Mouse (Mus musculus): ENCODE measurements around the gene Megf6. TPM values are rescaled to one million over a fixed set of nuclear protein-coding genes. Genes with fewer than 3 reads are reported as not detected.
A peak's percentile ranks its signal among the peaks of the same experiment; 100 is the strongest.

Megf6 gene
- polyA plus RNA-seq, 1 experiment from 2014 or later = 10.8 TPM

GRCm38 (mm10) chr4:154160538-154161390 is 9.8 kb upstream of the Megf6 start, which contains the start of gene Tprgl:
TSS of gene Tprgl (minus strand) at chr4:154160666.
- Histone ChIP-seq H3K9ac (ENCODE audit: low read length) (peak within 1 kb of the TSS; percentile 82), H3K4me1 (replicated peaks; ENCODE audit: control insufficient read depth, insufficient read depth) (no peaks in the 10 kb centered on the region; the same call in 1 of the 2 replicates), H3K27ac (replicated peaks) (peak within 1 kb of the TSS; percentile 92), H3K36me3 (ENCODE audit: control insufficient read depth, insufficient read depth, low read length) (peaks cover 5% of the 10 kb centered on the region), H3K4me3 (ENCODE audit: low read depth, low read length) (peak within 1 kb of the TSS; percentile 89), H3K9me3 (ENCODE audit: control insufficient read depth, low read length) (no peaks in the 10 kb centered on the region), H3K4me2 (replicated peaks; ENCODE audit: low read depth) (peak within 1 kb of the TSS; percentile 89), H3K27me3 (ENCODE audit: control insufficient read depth, insufficient read depth, low read length) (no peaks in the 10 kb centered on the region)
- DNase-seq (ENCODE audit: low spot score) = peak; percentile 97
- peak; percentile 96 for ATAC-seq (ENCODE audit: low FRiP score, low TSS enrichment)
- WGBS = under 1% methylated on average over 55 of the region's 75 CpGs
- TF ChIP-seq EP300 (optimal IDR thresholded peaks at IDR 0.05) (no peak), CTCF (IDR thresholded peaks at IDR 0.05; ENCODE audit: low read depth) (0 out of 2 replicates have a peak, but pooled peaks have one; percentile 1)

DNA sequence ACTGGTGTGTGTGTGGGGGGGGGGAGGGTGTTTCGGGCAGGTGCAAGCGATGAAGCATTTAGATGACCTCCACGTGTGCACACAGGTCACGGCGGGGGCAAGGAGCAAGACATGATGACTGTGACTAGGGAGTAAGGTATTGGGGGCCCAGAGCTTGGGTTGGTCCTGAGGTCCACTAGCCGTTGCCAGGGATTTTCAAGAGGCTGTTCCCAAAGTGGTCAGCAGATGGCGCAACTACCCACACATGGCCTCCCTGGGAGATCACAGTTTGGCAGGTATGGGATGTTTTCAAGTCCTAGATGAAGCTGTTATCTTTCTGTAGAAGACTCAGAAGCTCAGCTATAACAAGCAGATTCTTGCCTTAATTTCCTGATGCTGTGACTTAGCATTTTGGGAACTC is 7.2 kb upstream of the Megf6 start:
- TF ChIP-seq EP300 (optimal IDR thresholded peaks at IDR 0.05) = no peak
- TF ChIP-seq CTCF (IDR thresholded peaks at IDR 0.05; ENCODE audit: low read depth) = peak; percentile 92
- Histone ChIP-seq H3K27me3 (ENCODE audit: control insufficient read depth, insufficient read depth, low read length) (no peaks in the 10 kb centered on the region), H3K27ac (replicated peaks) (no peak overlapping the region), H3K4me2 (replicated peaks; ENCODE audit: low read depth) (no peak overlapping the region), H3K9me3 (ENCODE audit: control insufficient read depth, low read length) (no peaks in the 10 kb centered on the region), H3K4me1 (replicated peaks; ENCODE audit: control insufficient read depth, insufficient read depth) (no peaks in the 10 kb centered on the region; the same call in 1 of the 2 replicates), H3K36me3 (ENCODE audit: control insufficient read depth, insufficient read depth, low read length) (peaks cover under 1% of the 10 kb centered on the region; the same call in 1 of the 2 replicates), H3K4me3 (ENCODE audit: low read depth, low read length) (no peak overlapping the region), H3K9ac (ENCODE audit: low read length) (no peak overlapping the region)
- DNase-seq (ENCODE audit: low spot score) = peak; percentile 79
- WGBS = 12% methylated on average over 7 of the region's 7 CpGs
- no peak for ATAC-seq (ENCODE audit: low FRiP score, low TSS enrichment)

GRCm38 (mm10) chr4:154167053-154167452 is 3.5 kb upstream of the Megf6 start:
- H3K27ac ChIP-seq (replicated peaks) = no peak overlapping the region
- ATAC-seq (ENCODE audit: low FRiP score, low TSS enrichment) = no peak
- H3K4me3 ChIP-seq (ENCODE audit: low read depth, low read length) = no peak overlapping the region
- no peak overlapping the region for H3K9ac ChIP-seq (ENCODE audit: low read length)
- no peaks in the 10 kb centered on the region for H3K36me3 ChIP-seq (ENCODE audit: control insufficient read depth, insufficient read depth, low read length)
- H3K9me3 ChIP-seq (ENCODE audit: control insufficient read depth, low read length) = no peaks in the 10 kb centered on the region
- H3K4me1 ChIP-seq (replicated peaks; ENCODE audit: control insufficient read depth, insufficient read depth) = peaks cover 4% of the 10 kb centered on the region; the same call in 1 of the 2 replicates
- 25% methylated on average over 5 of the region's 5 CpGs for WGBS
- peak; percentile 72 for DNase-seq (ENCODE audit: low spot score)
- TF ChIP-seq CTCF (IDR thresholded peaks at IDR 0.05; ENCODE audit: low read depth) = peak; percentile 82
- TF ChIP-seq EP300 (optimal IDR thresholded peaks at IDR 0.05) = no peak
- peaks cover 11% of the 10 kb centered on the region; the same call in 1 of the 2 replicates for H3K27me3 ChIP-seq (ENCODE audit: control insufficient read depth, insufficient read depth, low read length)
- H3K4me2 ChIP-seq (replicated peaks; ENCODE audit: low read depth) = no peak overlapping the region

DNA sequence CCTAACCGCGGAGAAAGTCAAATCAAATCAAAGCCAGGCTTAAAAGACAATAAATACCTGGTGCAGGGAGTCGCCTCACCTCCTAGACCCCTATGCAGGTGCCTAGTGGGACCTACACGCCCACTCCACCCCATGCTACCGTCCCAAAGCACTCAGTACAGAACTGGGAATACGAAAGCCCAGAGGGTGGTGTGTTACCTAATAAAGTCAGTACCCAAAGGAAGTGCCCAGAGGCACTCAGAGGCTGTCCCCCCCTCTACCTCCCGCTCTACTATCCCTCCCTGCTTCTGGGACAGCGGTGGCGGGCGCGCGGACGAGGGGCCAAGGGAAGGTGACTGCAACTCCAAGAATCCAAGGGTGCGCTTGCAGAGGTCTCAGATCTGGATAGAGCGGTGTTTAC is 509 bp upstream of the Megf6 start:
- DNase-seq (ENCODE audit: low spot score) (no peak), ATAC-seq (ENCODE audit: low FRiP score, low TSS enrichment) (no peak; the same call in 1 of the 2 replicates)
- Histone ChIP-seq H3K9me3 (ENCODE audit: control insufficient read depth, low read length) (no peaks in the 10 kb centered on the region), H3K27me3 (ENCODE audit: control insufficient read depth, insufficient read depth, low read length) (peaks cover 11% of the 10 kb centered on the region; the same call in 1 of the 2 replicates), H3K9ac (ENCODE audit: low read length) (no peak overlapping the region), H3K36me3 (ENCODE audit: control insufficient read depth, insufficient read depth, low read length) (no peaks in the 10 kb centered on the region), H3K4me3 (ENCODE audit: low read depth, low read length) (peak overlapping the region; percentile 47), H3K27ac (replicated peaks) (no peak overlapping the region), H3K4me2 (replicated peaks; ENCODE audit: low read depth) (peak overlapping the region; percentile 68), H3K4me1 (replicated peaks; ENCODE audit: control insufficient read depth, insufficient read depth) (peaks cover 4% of the 10 kb centered on the region; the same call in 1 of the 2 replicates)
- WGBS = 2% methylated on average over 15 of the region's 15 CpGs
- TF ChIP-seq CTCF (IDR thresholded peaks at IDR 0.05; ENCODE audit: low read depth) (no peak), EP300 (optimal IDR thresholded peaks at IDR 0.05) (no peak)

DNA sequence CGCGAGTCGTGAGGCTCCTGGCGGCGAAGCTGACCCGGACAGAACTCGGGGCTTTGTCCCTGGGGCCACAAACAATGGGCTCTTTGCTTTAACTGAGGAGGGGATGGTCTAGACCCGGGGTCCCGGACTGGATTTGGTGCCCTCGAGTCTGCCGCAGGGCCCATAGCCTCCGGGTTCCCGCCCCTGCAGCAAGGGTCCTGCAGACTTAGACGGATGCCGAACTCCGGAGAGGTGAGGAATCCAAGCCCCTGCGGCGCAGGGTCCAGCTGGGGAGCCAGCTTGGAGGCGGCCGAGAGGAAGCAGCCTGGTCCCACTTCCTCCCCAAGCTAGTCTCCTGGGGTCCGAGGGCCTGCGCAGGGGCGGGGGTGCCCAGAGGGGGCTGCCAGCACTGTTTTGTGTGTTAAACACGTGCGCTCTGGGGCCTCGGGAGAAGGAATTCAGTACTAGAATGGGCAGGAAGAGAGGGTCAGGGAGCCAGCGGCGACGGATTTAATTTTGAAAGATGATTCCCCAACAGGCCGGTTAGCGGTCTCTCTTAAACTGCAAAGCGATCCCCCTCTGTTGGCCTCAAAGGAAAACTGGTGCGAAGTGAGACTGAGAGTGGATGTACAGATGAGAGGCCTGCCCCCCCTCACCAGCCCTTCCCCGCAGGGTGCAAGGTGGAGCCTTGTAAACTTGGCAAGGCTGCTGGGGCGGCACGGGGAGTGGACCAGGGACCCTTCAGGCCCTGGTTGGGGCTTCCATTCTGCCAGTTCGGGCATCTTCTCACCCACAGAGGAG is 811 bp downstream of the Megf6 start:
- TF ChIP-seq CTCF (IDR thresholded peaks at IDR 0.05; ENCODE audit: low read depth) (no peak), EP300 (optimal IDR thresholded peaks at IDR 0.05) (no peak)
- Histone ChIP-seq H3K36me3 (ENCODE audit: control insufficient read depth, insufficient read depth, low read length) (no peaks in the 10 kb centered on the region), H3K4me2 (replicated peaks; ENCODE audit: low read depth) (peak overlapping the region; percentile 68), H3K4me1 (replicated peaks; ENCODE audit: control insufficient read depth, insufficient read depth) (peaks cover 4% of the 10 kb centered on the region; the same call in 1 of the 2 replicates), H3K27me3 (ENCODE audit: control insufficient read depth, insufficient read depth, low read length) (peaks cover 11% of the 10 kb centered on the region; the same call in 1 of the 2 replicates), H3K27ac (replicated peaks) (no peak overlapping the region), H3K9me3 (ENCODE audit: control insufficient read depth, low read length) (no peaks in the 10 kb centered on the region), H3K9ac (ENCODE audit: low read length) (peak overlapping the region; percentile 53), H3K4me3 (ENCODE audit: low read depth, low read length) (peak overlapping the region; percentile 47)
- no peak for DNase-seq (ENCODE audit: low spot score)
- no peak for ATAC-seq (ENCODE audit: low FRiP score, low TSS enrichment)
- WGBS = 1% methylated on average over 37 of the region's 37 CpGs
